Mouse (Mus musculus): ENCODE measurements around the gene Vwa2. TPM values are rescaled to one million over a fixed set of nuclear protein-coding genes. Genes with fewer than 3 reads are reported as not detected.

Gene Vwa2
- polyA plus RNA-seq, 2 experiments: 0.02 TPM; not detected in 1

DNA sequence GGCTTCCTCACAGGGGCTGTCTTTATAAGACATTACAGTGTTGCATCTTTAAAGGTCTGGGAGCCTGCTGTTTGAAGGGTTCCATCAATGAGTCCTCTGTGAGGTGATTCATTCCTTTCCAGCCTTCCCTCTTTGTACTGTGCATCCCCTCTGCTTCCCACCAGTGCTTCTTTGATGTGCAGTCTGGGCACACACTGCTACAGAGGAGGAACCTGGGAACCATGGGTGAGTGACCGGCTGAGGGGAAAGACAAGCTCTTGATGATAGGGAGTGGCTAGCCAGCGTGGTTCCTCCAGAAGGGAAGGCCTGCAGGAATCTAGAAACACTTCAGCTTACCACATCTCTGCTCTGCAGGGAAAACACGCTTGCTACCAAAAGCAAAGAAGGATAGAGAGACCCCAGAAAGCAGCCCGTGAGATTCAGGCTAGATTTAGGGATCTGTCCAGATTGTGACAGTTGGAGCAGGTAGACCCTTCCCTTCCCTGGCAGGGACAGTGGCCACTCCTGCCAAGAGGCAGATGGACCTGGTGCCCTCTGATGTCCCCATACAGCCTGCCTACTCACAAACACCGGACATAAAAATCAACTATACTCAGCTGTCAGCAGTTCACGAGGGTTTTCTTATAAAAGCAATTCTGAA lies 74.0 kb downstream of the Vwa2 start:
- Histone ChIP-seq H3K4me1 (replicated peaks; ENCODE audit: control insufficient read depth in 2 of 2, insufficient read depth in 2 of 2, low read length in 1 of 2) (no peaks in the 10 kb centered on the region), H3K4me2 (ENCODE audit: low read depth) (no peak overlapping the region), H3K27ac (no peak overlapping the region), H3K27me3 (ENCODE audit: control insufficient read depth, insufficient read depth, low read length) (no peaks in the 10 kb centered on the region), H3K36me3 (replicated peaks; ENCODE audit: control insufficient read depth, insufficient read depth, low read depth) (no peaks in the 10 kb centered on the region), H3K9me3 (ENCODE audit: control insufficient read depth, low read length) (no peaks in the 10 kb centered on the region), H3K4me3 (ENCODE audit: insufficient read depth in 1 of 2, low read depth in 2 of 2, low read length in 2 of 2) (no peak overlapping the region), H3K9ac (replicated peaks) (no peak overlapping the region)
- no peak for ATAC-seq (ENCODE audit: insufficient read depth)
- WGBS (ENCODE audit: insufficient replicate concordance): 46% methylated on average over 6 of the region's 6 CpGs
- no peak for TF ChIP-seq EP300 (IDR thresholded peaks at IDR 0.05; ENCODE audit: low read depth)
- TF ChIP-seq CTCF (IDR thresholded peaks at IDR 0.05; ENCODE audit: low read depth): no peak
- no peak for DNase-seq (ENCODE audit: low read depth in 3 of 3, low spot score in 3 of 3)

DNA sequence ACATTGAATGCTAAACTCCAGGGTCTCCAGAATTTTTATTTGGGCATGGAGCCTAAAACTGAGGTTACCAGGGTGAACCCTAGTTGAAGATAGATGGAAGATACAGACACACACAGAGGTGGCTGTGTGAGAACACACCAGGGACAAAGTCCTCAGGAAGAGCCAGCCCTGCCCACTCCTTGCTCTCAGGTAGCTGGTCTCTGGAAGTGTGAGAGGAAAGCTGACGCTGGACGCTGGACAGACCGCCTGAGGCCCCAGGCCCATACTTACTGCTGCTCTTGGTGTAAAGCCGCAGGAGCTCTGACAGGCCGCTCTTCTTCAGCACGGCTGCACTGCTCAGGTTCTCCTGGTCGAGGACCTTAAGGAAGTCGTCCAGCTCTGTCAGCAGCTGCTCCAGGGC lies 75.8 kb downstream of the Vwa2 start:
- no peak overlapping the region for H3K4me3 ChIP-seq (ENCODE audit: insufficient read depth in 1 of 2, low read depth in 2 of 2, low read length in 2 of 2)
- H3K27ac ChIP-seq: no peak overlapping the region
- ATAC-seq (ENCODE audit: insufficient read depth) (no peak), DNase-seq (ENCODE audit: low read depth in 3 of 3, low spot score in 3 of 3) (no peak)
- no peaks in the 10 kb centered on the region for H3K27me3 ChIP-seq (ENCODE audit: control insufficient read depth, insufficient read depth, low read length)
- H3K4me2 ChIP-seq (ENCODE audit: low read depth): no peak overlapping the region
- TF ChIP-seq CTCF (IDR thresholded peaks at IDR 0.05; ENCODE audit: low read depth): no peak
- H3K9me3 ChIP-seq (ENCODE audit: control insufficient read depth, low read length): no peaks in the 10 kb centered on the region
- WGBS (ENCODE audit: insufficient replicate concordance): 57% methylated on average over 8 of the region's 8 CpGs
- H3K4me1 ChIP-seq (replicated peaks; ENCODE audit: control insufficient read depth in 2 of 2, insufficient read depth in 2 of 2, low read length in 1 of 2): no peaks in the 10 kb centered on the region
- H3K36me3 ChIP-seq (replicated peaks; ENCODE audit: control insufficient read depth, insufficient read depth, low read depth): no peaks in the 10 kb centered on the region
- no peak overlapping the region for H3K9ac ChIP-seq (replicated peaks)

DNA sequence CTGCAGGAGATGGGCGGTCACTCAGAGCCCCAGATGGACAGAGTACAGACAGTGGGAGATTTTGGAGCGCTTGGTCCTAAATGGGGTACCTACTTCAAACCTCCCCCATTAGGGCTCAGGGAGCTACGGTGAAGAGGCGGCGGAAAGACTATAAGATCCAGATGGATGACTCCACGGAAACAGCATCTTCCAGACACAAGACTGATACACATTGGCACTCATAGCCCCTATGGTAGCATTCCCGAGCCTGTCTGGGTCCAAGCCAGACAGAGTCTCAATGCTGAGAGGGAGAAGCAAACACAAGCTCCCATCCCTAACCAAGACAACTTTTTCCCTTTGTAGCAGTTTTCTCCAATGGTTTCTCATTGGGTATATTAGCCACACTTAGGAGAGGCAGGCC lies 76.8 kb downstream of the Vwa2 start:
- Histone ChIP-seq H3K4me2 (ENCODE audit: low read depth) (no peak overlapping the region), H3K27ac (no peak overlapping the region), H3K9ac (replicated peaks) (no peak overlapping the region), H3K36me3 (replicated peaks; ENCODE audit: control insufficient read depth, insufficient read depth, low read depth) (no peaks in the 10 kb centered on the region), H3K4me1 (replicated peaks; ENCODE audit: control insufficient read depth in 2 of 2, insufficient read depth in 2 of 2, low read length in 1 of 2) (no peaks in the 10 kb centered on the region), H3K4me3 (ENCODE audit: insufficient read depth in 1 of 2, low read depth in 2 of 2, low read length in 2 of 2) (no peak overlapping the region), H3K27me3 (ENCODE audit: control insufficient read depth, insufficient read depth, low read length) (no peaks in the 10 kb centered on the region), H3K9me3 (ENCODE audit: control insufficient read depth, low read length) (no peaks in the 10 kb centered on the region)
- DNase-seq (ENCODE audit: low read depth in 3 of 3, low spot score in 3 of 3): no peak
- TF ChIP-seq CTCF (IDR thresholded peaks at IDR 0.05; ENCODE audit: low read depth) (no peak), EP300 (IDR thresholded peaks at IDR 0.05; ENCODE audit: low read depth) (no peak)
- no peak for ATAC-seq (ENCODE audit: insufficient read depth)
- 81% methylated on average over 7 of the region's 7 CpGs for WGBS (ENCODE audit: insufficient replicate concordance)

DNA sequence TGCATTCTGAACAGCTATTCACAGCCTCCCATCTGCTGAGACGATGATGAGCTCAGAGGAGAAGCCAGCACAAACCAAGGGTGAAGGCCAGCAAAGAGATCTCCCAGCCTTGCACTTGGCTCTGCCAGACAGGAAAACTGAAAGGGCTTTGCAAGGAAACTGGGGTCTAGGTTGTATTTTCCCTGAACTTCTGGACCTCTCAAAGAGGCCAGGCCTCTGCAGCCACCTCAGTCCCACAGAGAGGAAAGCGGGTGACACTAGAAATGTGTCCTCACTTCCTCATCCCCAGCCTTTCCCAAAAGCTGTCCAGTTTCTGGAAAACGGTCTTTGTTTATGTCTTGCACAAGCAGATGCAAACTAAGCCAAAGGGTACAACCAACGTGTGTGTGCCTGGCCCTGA lies 79.8 kb downstream of the Vwa2 start:
- ATAC-seq (ENCODE audit: insufficient read depth): no peak
- Histone ChIP-seq H3K9ac (replicated peaks) (no peak overlapping the region), H3K27me3 (ENCODE audit: control insufficient read depth, insufficient read depth, low read length) (no peaks in the 10 kb centered on the region), H3K4me3 (ENCODE audit: insufficient read depth in 1 of 2, low read depth in 2 of 2, low read length in 2 of 2) (no peak overlapping the region), H3K27ac (no peak overlapping the region), H3K4me1 (replicated peaks; ENCODE audit: control insufficient read depth in 2 of 2, insufficient read depth in 2 of 2, low read length in 1 of 2) (no peaks in the 10 kb centered on the region), H3K9me3 (ENCODE audit: control insufficient read depth, low read length) (no peaks in the 10 kb centered on the region), H3K4me2 (ENCODE audit: low read depth) (no peak overlapping the region), H3K36me3 (replicated peaks; ENCODE audit: control insufficient read depth, insufficient read depth, low read depth) (no peaks in the 10 kb centered on the region)
- no peak for DNase-seq (ENCODE audit: low read depth in 3 of 3, low spot score in 3 of 3)
- TF ChIP-seq CTCF (IDR thresholded peaks at IDR 0.05; ENCODE audit: low read depth) (no peak), EP300 (IDR thresholded peaks at IDR 0.05; ENCODE audit: low read depth) (no peak)
- WGBS (ENCODE audit: insufficient replicate concordance): 48% methylated on average over 4 of the region's 4 CpGs

DNA sequence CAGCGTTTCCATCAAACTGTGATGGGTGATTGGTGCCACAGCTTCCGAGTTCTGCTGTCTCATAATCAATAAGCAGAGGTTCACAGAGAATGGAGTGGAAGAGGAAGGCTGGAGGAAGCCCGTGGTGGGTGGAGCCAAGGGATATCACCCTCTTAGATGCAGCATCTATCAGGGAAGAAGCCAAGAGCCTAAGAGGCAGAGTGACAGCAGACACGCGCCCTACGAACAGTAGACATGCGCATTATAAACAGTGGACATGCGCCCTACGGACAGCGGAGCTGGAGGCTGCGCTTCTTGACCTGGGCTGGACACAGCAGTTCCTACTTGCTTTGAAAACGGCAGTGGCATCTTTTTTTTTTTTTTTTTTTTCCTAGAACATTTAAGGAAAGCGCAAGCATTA lies 80.8 kb downstream of the Vwa2 start:
- 72% methylated on average over 13 of the region's 13 CpGs for WGBS (ENCODE audit: insufficient replicate concordance)
- Histone ChIP-seq H3K4me1 (replicated peaks; ENCODE audit: control insufficient read depth in 2 of 2, insufficient read depth in 2 of 2, low read length in 1 of 2) (no peaks in the 10 kb centered on the region; a peak in 1 of 4 replicates), H3K27ac (no peak overlapping the region), H3K4me2 (ENCODE audit: low read depth) (no peak overlapping the region), H3K36me3 (replicated peaks; ENCODE audit: control insufficient read depth, insufficient read depth, low read depth) (no peaks in the 10 kb centered on the region), H3K27me3 (ENCODE audit: control insufficient read depth, insufficient read depth, low read length) (no peaks in the 10 kb centered on the region), H3K9ac (replicated peaks) (no peak overlapping the region), H3K9me3 (ENCODE audit: control insufficient read depth, low read length) (no peaks in the 10 kb centered on the region), H3K4me3 (ENCODE audit: insufficient read depth in 1 of 2, low read depth in 2 of 2, low read length in 2 of 2) (no peak overlapping the region)
- ATAC-seq (ENCODE audit: insufficient read depth) (no peak), DNase-seq (ENCODE audit: low read depth in 3 of 3, low spot score in 3 of 3) (no peak)
- TF ChIP-seq EP300 (IDR thresholded peaks at IDR 0.05; ENCODE audit: low read depth) (no peak), CTCF (IDR thresholded peaks at IDR 0.05; ENCODE audit: low read depth) (no peak)

All from liver, embryonic 14.5 days (tissue).